ENCODE assay signal across 9 mouse cellular contexts in the genomic region with DNA sequence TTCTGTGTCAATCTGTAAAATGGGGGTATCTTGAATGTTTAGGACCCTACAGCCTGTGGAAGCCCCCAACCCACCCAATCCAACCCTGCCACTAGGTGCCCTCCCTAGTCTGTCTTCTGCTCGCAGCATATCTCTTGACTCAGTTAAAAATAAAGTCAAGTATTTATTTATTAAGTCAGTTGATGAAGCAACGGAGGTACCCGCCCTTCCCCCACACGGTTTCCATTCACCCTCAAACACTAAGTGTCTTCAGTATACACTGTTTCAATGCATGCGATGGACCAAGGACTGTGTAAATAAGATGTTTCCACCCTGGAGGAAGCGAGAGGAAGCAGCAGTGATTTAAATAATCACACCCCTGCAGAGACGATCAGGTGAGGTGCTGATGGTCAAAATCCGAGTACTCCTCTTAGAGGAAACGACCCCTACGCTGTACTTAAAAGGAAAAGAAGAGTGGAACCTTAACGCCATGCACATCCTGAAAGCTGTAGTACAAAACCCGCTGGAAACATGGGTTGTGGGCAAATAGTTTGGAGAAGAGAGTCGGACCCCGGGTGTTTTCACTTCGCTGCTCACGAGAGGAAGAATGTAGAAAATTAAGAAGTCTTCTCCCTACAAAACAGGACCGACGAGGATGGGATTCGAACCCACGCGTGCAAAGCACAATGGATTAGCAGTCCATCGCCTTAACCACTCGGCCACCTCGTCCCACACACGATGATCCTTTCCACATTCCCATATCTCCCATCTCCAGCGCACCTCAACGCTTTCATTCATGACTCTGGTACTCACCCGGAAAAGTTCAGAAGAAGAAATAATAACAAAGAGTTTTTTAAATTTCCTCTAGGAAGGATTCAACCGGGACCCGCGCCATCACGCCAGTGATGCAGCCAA. TPM values are rescaled to one million over a fixed set of nuclear protein-coding genes. Genes with fewer than 3 reads are reported as not detected.
DNase-seq lines count a peak whose midpoint lies in the region; ATAC-seq and TF ChIP-seq lines count a peak whose summit lies in the region.
"Had no signal": no experiment of that assay in that cellular context is flagged by ENCODE, and none has a peak within 500 bp of the region (broad histone marks: within the 10 kb centered on the region; RNA-seq: fewer than 3 reads in every experiment).

No protein-coding gene starts in this region.

- no peak for TF ChIP-seq CTCF in CH12.LX (conservative IDR thresholded peaks at IDR 0.05 in 1 of 2, IDR thresholded peaks at IDR 0.05 in 1 of 2; ENCODE audit: low read depth in 2 of 2, low read length in 2 of 2)
- no peak for TF ChIP-seq CTCF in heart, postnatal 0 days (IDR thresholded peaks at IDR 0.05; ENCODE audit: low read depth)

- H3K79me2 ChIP-seq in CH12.LX (replicated peaks; ENCODE audit: control insufficient read depth, extremely low read depth, insufficient read depth, poor library complexity, severe bottlenecking): peaks cover 11% of the 10 kb centered on the region

- no peak for TF ChIP-seq POLR2A in CH12.LX (IDR thresholded peaks at IDR 0.05; ENCODE audit: low read depth, low read length)

- dilution Hi-C loops in CH12.LX (cut with MboI; ENCODE audit: extremely low pct_ligation_motif_present, extremely low pct_unique_long_range_greater_than_20kb, low sequenced_read_pairs): no loop called here

- TF ChIP-seq RAD21 in CH12.LX (IDR thresholded peaks at IDR 0.05; ENCODE audit: low read depth, low read length): no peak

- TF ChIP-seq EP300 in CH12.LX (IDR thresholded peaks at IDR 0.05; ENCODE audit: low read length): 0 out of 2 replicates have a peak, but pooled peaks have one; percentile 14
- no peak for TF ChIP-seq EP300 in heart, postnatal 0 days (IDR thresholded peaks at IDR 0.05; ENCODE audit: low read depth)

- in situ Hi-C loops in CH12.LX (cut with MboI; ENCODE audit: low pct_ligation_motif_present, low pct_unique_long_range_greater_than_20kb, low sequenced_read_pairs): no loop called here

- 7% methylated on average over 32 of the region's 32 CpGs for WGBS in forebrain, embryonic 12.5 days
- 3% methylated on average over 32 of the region's 32 CpGs for WGBS in heart, postnatal 0 days

- H3K4me1 ChIP-seq in CH12.LX (ENCODE audit: control insufficient read depth in 1 of 2, insufficient read depth in 2 of 2): peaks cover 12 to 37% of the 10 kb centered on the region in 2 experiments
- peaks cover 38% of the 10 kb centered on the region for H3K4me1 ChIP-seq in forebrain, embryonic 12.5 days
- peaks cover 22% of the 10 kb centered on the region for H3K4me1 ChIP-seq in heart, postnatal 0 days (ENCODE audit: control insufficient read depth, insufficient read depth)

- H3K4me3 ChIP-seq in CH12.LX (replicated peaks in 1 of 3; ENCODE audit: low read depth in 2 of 3, low read length in 2 of 3, poor library complexity in 1 of 3): peak overlapping the region; percentile 69 to 86 (median 79)
- peak overlapping the region; percentile 82 for H3K4me3 ChIP-seq in forebrain, embryonic 12.5 days (replicated peaks)
- peak overlapping the region; percentile 63 for H3K4me3 ChIP-seq in heart, postnatal 0 days (ENCODE audit: low read depth, low read length)

- no peaks in the 10 kb centered on the region for H3K9me3 ChIP-seq in CH12.LX (replicated peaks; ENCODE audit: low read length)
- H3K9me3 ChIP-seq in forebrain, embryonic 12.5 days: no peaks in the 10 kb centered on the region
- no peaks in the 10 kb centered on the region for H3K9me3 ChIP-seq in heart, postnatal 0 days (replicated peaks; ENCODE audit: control insufficient read depth, low read length)

- peak; percentile 57 for ATAC-seq in forebrain, embryonic 12.5 days (ENCODE audit: low FRiP score)
- peak; percentile 15; the same call in 1 of the 2 replicates for ATAC-seq in heart, postnatal 0 days (ENCODE audit: insufficient read depth, low read depth)

- H3K9ac ChIP-seq in CH12.LX (ENCODE audit: insufficient read depth, low read depth): peak overlapping the region; percentile 62; the same call in 1 of the 2 replicates
- peak overlapping the region; percentile 83 for H3K9ac ChIP-seq in forebrain, embryonic 12.5 days
- H3K9ac ChIP-seq in heart, postnatal 0 days (replicated peaks; ENCODE audit: low read depth, low read length): peak overlapping the region; percentile 70

- H3K27ac ChIP-seq in CH12.LX (ENCODE audit: insufficient read depth, low read depth): no peak overlapping the region
- peak overlapping the region; percentile 72 for H3K27ac ChIP-seq in forebrain, embryonic 12.5 days
- peak overlapping the region; percentile 40; the same call in 1 of the 2 replicates for H3K27ac ChIP-seq in heart, postnatal 0 days (ENCODE audit: low read depth)

- peaks cover 3 to 7% of the 10 kb centered on the region in 2 experiments for H3K36me3 ChIP-seq in CH12.LX (replicated peaks in 1 of 2; ENCODE audit: control insufficient read depth in 1 of 2, insufficient read depth in 1 of 2, low read length in 1 of 2)
- no peaks in the 10 kb centered on the region for H3K36me3 ChIP-seq in forebrain, embryonic 12.5 days (replicated peaks)
- no peaks in the 10 kb centered on the region for H3K36me3 ChIP-seq in heart, postnatal 0 days (replicated peaks; ENCODE audit: control insufficient read depth, insufficient read depth, low read length)

- peaks cover 7% of the 10 kb centered on the region for H3K27me3 ChIP-seq in CH12.LX (replicated peaks)
- no peaks in the 10 kb centered on the region for H3K27me3 ChIP-seq in forebrain, embryonic 12.5 days
- H3K27me3 ChIP-seq in heart, postnatal 0 days (ENCODE audit: control insufficient read depth, insufficient read depth, low read length): no peaks in the 10 kb centered on the region

- H3K4me2 ChIP-seq in CH12.LX (ENCODE audit: insufficient read depth, low read depth, poor library complexity, severe bottlenecking): peak overlapping the region; percentile 82
- H3K4me2 ChIP-seq in forebrain, embryonic 12.5 days: peak overlapping the region; percentile 97
- peak overlapping the region; percentile 95 for H3K4me2 ChIP-seq in heart, postnatal 0 days (ENCODE audit: low read depth, low read length)

- peak; percentile 87 for DNase-seq in CH12.LX (ENCODE audit: extremely low read depth)
- peak; percentile 71 for DNase-seq in brain, embryonic 18.5 days (ENCODE audit: low read depth, low spot score)
- DNase-seq in heart, postnatal 0 days (ENCODE audit: low spot score): no peak
- peak; percentile 85 for DNase-seq in layer of hippocampus, adult 11-12 months (ENCODE audit: low spot score)
- peak; percentile 77 to 78 for DNase-seq in lung, adult 18-20 months
- peak; percentile 77 for DNase-seq in retina, adult 2 months (ENCODE audit: low read depth, low spot score)
- peak; percentile 61 for DNase-seq in thymus, postnatal 14 days

TF ChIP-seq in CH12.LX, 34 proteins besides CTCF, POLR2A, EP300 and RAD21 (continues in another document):
- TF ChIP-seq NRF1 (IDR thresholded peaks at IDR 0.05; ENCODE audit: low read depth, low read length) (peak; percentile 70), USF2 (conservative IDR thresholded peaks at IDR 0.05; ENCODE audit: low read depth, low read length) (no peak), MYC (IDR thresholded peaks at IDR 0.05; ENCODE audit: low read depth, low read length) (no peak), TBP (conservative IDR thresholded peaks at IDR 0.05; ENCODE audit: low read depth, low read length) (peak; percentile 100), IRF4 (IDR thresholded peaks at IDR 0.05; ENCODE audit: low read depth, low read length) (peak; percentile 13; the same call in 1 of the 2 replicates), NELFE (IDR thresholded peaks at IDR 0.05; ENCODE audit: low read depth, low read length) (no peak), MXI1 (IDR thresholded peaks at IDR 0.05; ENCODE audit: low read depth, low read length) (0 out of 2 replicates have a peak, but pooled peaks have one; percentile 53), KAT2A (IDR thresholded peaks at IDR 0.05; ENCODE audit: insufficient replicate concordance, low read length) (peak; percentile 74; the same call in 1 of the 2 replicates), JUND (conservative IDR thresholded peaks at IDR 0.05; ENCODE audit: low read depth, low read length) (no peak)

RNA-seq across cellular contexts. Expression of a gene that starts 0.7 kb away (rescaled TPM):
- total RNA-seq in CH12.LX (2012; rRNA removed) (9.8 and 12.1 TPM in 2 replicates), CH12.LX (2014; rRNA removed) (6.9 and 7.7 TPM in 2 replicates)
- polyA plus RNA-seq in CH12.LX (2012; ENCODE audit: insufficient read length, low read depth): 5.2 and 5.6 TPM in 2 replicates
- polyA plus RNA-seq in forebrain, embryonic 12.5 days (2016; fragmentation: Nextera tagmentation; extraction: Ambion mirVana): 37.6 and 37.9 TPM in 2 replicates
- 46.2 and 58.3 TPM in 2 replicates for total RNA-seq in heart, postnatal 0 days (2014; rRNA removed; ENCODE audit: low replicate concordance)
- polyA plus RNA-seq in heart, postnatal 0 days (2015; fragmentation: Nextera tagmentation; extraction: Ambion mirVana): 47.4 and 48.2 TPM in 2 replicates
- total RNA-seq: hematopoietic stem cell, adult 5-6 weeks had no signal

RNA-seq across cellular contexts. Expression of a gene that starts 0.8 kb away (rescaled TPM):
- 1.3 and 2.1 TPM in 2 replicates for total RNA-seq in CH12.LX (2012; rRNA removed)
- 0.15 and 0.22 TPM in 2 replicates for total RNA-seq in CH12.LX (2014; rRNA removed)
- polyA plus RNA-seq in CH12.LX (2012; ENCODE audit: insufficient read length, low read depth): 0.29 TPM in 1 of 2 replicates, not detected in the other
- polyA plus RNA-seq in forebrain, embryonic 12.5 days (2016; fragmentation: Nextera tagmentation; extraction: Ambion mirVana): 2.5 and 3.4 TPM in 2 replicates
- total RNA-seq in heart, postnatal 0 days (2014; rRNA removed; ENCODE audit: low replicate concordance): 1.7 TPM in 1 of 2 replicates, not detected in the other
- 0.97 and 1.4 TPM in 2 replicates for polyA plus RNA-seq in heart, postnatal 0 days (2015; fragmentation: Nextera tagmentation; extraction: Ambion mirVana)

RNA-seq across cellular contexts. Expression of a gene that starts 3.2 kb away (rescaled TPM):
- total RNA-seq in CH12.LX (2012; rRNA removed): 22.8 and 24.6 TPM in 2 replicates
- 30.0 and 36.3 TPM in 2 replicates for total RNA-seq in CH12.LX (2014; rRNA removed)
- polyA plus RNA-seq in CH12.LX (2012; ENCODE audit: insufficient read length, low read depth): 50.9 and 63.7 TPM in 2 replicates
- polyA plus RNA-seq in forebrain, embryonic 12.5 days (2016; fragmentation: Nextera tagmentation; extraction: Ambion mirVana): 57.5 and 60.3 TPM in 2 replicates
- total RNA-seq in heart, postnatal 0 days (2014; rRNA removed; ENCODE audit: low replicate concordance): 1.9 and 13.6 TPM in 2 replicates
- polyA plus RNA-seq in heart, postnatal 0 days (2015; fragmentation: Nextera tagmentation; extraction: Ambion mirVana): 20.0 and 20.4 TPM in 2 replicates

RNA-seq across cellular contexts. Expression of a gene that starts 12.4 kb away (rescaled TPM):
- total RNA-seq in CH12.LX (2012; rRNA removed) (0.47 and 0.92 TPM in 2 replicates), CH12.LX (2014; rRNA removed) (0.13 and 0.30 TPM in 2 replicates)
- 0.74 and 0.89 TPM in 2 replicates for polyA plus RNA-seq in CH12.LX (2012; ENCODE audit: insufficient read length, low read depth)
- polyA plus RNA-seq in forebrain, embryonic 12.5 days (2016; fragmentation: Nextera tagmentation; extraction: Ambion mirVana): 0.87 and 1.6 TPM in 2 replicates
- 3.1 and 3.2 TPM in 2 replicates for total RNA-seq in heart, postnatal 0 days (2014; rRNA removed; ENCODE audit: low replicate concordance)
- polyA plus RNA-seq in heart, postnatal 0 days (2015; fragmentation: Nextera tagmentation; extraction: Ambion mirVana): 0.97 and 1.3 TPM in 2 replicates
- total RNA-seq: hematopoietic stem cell, adult 5-6 weeks had no signal

RNA-seq across cellular contexts. Expression of a gene that starts 14.3 kb away (rescaled TPM):
- total RNA-seq in CH12.LX (2012; rRNA removed) (4.2 and 6.7 TPM in 2 replicates), CH12.LX (2014; rRNA removed) (0.96 and 2.1 TPM in 2 replicates)
- polyA plus RNA-seq in CH12.LX (2012; ENCODE audit: insufficient read length, low read depth): 5.6 and 6.6 TPM in 2 replicates
- 7.2 and 7.4 TPM in 2 replicates for polyA plus RNA-seq in forebrain, embryonic 12.5 days (2016; fragmentation: Nextera tagmentation; extraction: Ambion mirVana)
- total RNA-seq in heart, postnatal 0 days (2014; rRNA removed; ENCODE audit: low replicate concordance): 13.8 and 17.3 TPM in 2 replicates
- 11.5 and 11.7 TPM in 2 replicates for polyA plus RNA-seq in heart, postnatal 0 days (2015; fragmentation: Nextera tagmentation; extraction: Ambion mirVana)
